Mouse (Mus musculus) heart, postnatal 0 days (tissue): Measurements from ENCODE around the gene Ncoa4. TPM values are rescaled to one million over a fixed set of nuclear protein-coding genes. Genes with fewer than 3 reads are reported as not detected.

Experiments used
- ATAC-seq: fragments of 200-750 bp; cut with Nextera tagmentation; 2 replicates; pipeline ENCODE4 v1.8.0; 2017; ENCODE audit warnings: low read depth, moderate number of reproducible peaks, moderate library complexity; ENCODE audit not compliant: insufficient read depth
- DNase-seq: peaks from one replicate; pipeline ENCODE4 v3.0.0-alpha.2; 2016; ENCODE audit warnings: low spot score
- H3K27ac ChIP-seq: fragments of 300-500 bp; sonication (generic); 2 replicates; pipeline ENCODE4 v1.5.1; 2014; ENCODE audit warnings: low read depth, mild to moderate bottlenecking
- H3K27me3 ChIP-seq: fragments of 300-500 bp; sonication (generic); 2 replicates; pipeline ENCODE4 v1.6.1; 2014; ENCODE audit warnings: low read length, mixed read lengths; ENCODE audit not compliant: control insufficient read depth, insufficient read depth
- H3K36me3 ChIP-seq: fragments of 300-500 bp; sonication (generic); replicated peaks from 2 replicates; pipeline ENCODE4 v1.6.1; 2014; ENCODE audit warnings: low read length, mixed read lengths; ENCODE audit not compliant: control insufficient read depth, insufficient read depth
- H3K4me1 ChIP-seq: fragments of 300-500 bp; sonication (generic); 2 replicates; pipeline ENCODE4 v1.6.1; 2014; ENCODE audit warnings: antibody characterized with exemption; ENCODE audit not compliant: control insufficient read depth, insufficient read depth
- H3K4me2 ChIP-seq: fragments of 300-500 bp; sonication (generic); 2 replicates; pipeline ENCODE4 v1.6.1; 2014; ENCODE audit warnings: low read depth, mild to moderate bottlenecking, low read length, moderate library complexity
- H3K4me3 ChIP-seq: fragments of 300-500 bp; sonication (generic); 2 replicates; pipeline ENCODE4 v1.5.1; 2014; ENCODE audit warnings: low read depth, low read length
- H3K9ac ChIP-seq: fragments of 300-500 bp; sonication (generic); replicated peaks from 2 replicates; pipeline ENCODE4 v1.6.1; 2014; ENCODE audit warnings: low read depth, low read length, mixed read lengths
- H3K9me3 ChIP-seq: fragments of 300-500 bp; sonication (generic); replicated peaks from 2 replicates; pipeline ENCODE4 v1.6.1; 2016; ENCODE audit warnings: low read length; ENCODE audit not compliant: control insufficient read depth
- CTCF ChIP-seq: IDR thresholded peaks from 2 replicates; pipeline ENCODE4 v1.5.1; 2016; ENCODE audit warnings: antibody characterized with exemption, control low read depth, low read depth
- EP300 ChIP-seq: IDR thresholded peaks from 2 replicates; pipeline ENCODE4 v1.6.1; 2016; ENCODE audit warnings: antibody characterized with exemption, low read depth
- WGBS: fragments of 180-500 bp; shearing (Covaris S2); extraction: QIAGEN DNeasy Blood & Tissue Kit; methylation state at CpG from one replicate; pipeline ENCODE4 v1.1.7; 2014; 5-methylcytosine and 5-hydroxymethylcytosine counted together
- polyA plus RNA-seq: library from polyadenylated mRNA; unstranded; fragments of >200 nt; fragmentation: Nextera tagmentation; extraction: Ambion mirVana; gene quantifications from 2 replicates; pipeline ENCODE4 v1.2.1, GENCODE M21; 2015
- total RNA-seq: library from RNA; depleted of rRNA; stranded (reverse); fragments of >200 nt; gene quantifications from 2 replicates; pipeline ENCODE4 v1.2.3, GENCODE M21; 2014; ENCODE audit warnings: low replicate concordance

Gene Ncoa4
- total and polyA plus RNA-seq, 2 experiments from 2014 or later, result 62.1 to 137 TPM

DNA sequence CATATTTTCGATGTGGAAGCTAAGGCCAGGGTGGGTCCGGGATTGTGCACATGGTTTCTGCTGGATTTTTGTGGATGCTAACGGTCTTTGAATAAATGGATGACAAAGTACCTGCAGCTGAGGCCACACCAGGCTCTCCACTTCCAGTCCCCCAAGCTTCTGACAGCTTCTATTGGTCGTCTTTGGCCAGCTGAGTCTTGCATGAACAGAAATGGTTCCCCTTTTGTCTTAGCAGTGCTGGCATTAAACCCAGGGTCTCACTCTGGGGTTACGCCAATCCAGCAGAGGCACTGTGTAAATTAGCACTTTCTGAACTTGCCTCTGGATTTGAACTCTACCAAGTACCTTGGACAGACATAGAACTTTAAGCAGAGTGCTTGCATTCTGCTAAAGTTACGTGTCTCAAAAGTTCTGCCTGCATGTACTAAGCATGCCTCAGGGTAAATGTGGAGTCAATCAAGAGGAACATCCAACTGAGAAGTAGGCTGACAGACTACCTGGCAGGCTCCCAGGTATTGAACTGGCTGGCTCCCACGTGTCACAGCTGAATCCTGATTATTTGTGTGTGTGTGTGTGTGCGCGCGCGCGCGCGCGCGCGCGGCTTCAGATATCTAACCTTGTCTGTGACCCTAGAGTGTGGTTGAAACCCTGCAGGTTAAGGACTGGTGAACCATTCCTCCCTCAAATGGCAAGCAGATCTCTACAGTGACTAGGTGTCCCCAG, 7.3 kb upstream of the Ncoa4 start:
- H3K9ac ChIP-seq, result no peak overlapping the region
- TF ChIP-seq EP300 (no peak), CTCF (no peak)
- no peak overlapping the region for H3K4me3 ChIP-seq
- no peak overlapping the region for H3K27ac ChIP-seq
- 89% methylated on average over 18 of the region's 18 CpGs for WGBS
- H3K4me1 ChIP-seq, result no peaks in the 10 kb centered on the region
- 0 out of 2 replicates have a peak, but pooled peaks cover 5% of the 10 kb centered on the region for H3K9me3 ChIP-seq
- DNase-seq, result no peak
- no peak overlapping the region for H3K4me2 ChIP-seq
- H3K27me3 ChIP-seq, result no peaks in the 10 kb centered on the region
- ATAC-seq, result no peak
- H3K36me3 ChIP-seq, result no peaks in the 10 kb centered on the region

DNA sequence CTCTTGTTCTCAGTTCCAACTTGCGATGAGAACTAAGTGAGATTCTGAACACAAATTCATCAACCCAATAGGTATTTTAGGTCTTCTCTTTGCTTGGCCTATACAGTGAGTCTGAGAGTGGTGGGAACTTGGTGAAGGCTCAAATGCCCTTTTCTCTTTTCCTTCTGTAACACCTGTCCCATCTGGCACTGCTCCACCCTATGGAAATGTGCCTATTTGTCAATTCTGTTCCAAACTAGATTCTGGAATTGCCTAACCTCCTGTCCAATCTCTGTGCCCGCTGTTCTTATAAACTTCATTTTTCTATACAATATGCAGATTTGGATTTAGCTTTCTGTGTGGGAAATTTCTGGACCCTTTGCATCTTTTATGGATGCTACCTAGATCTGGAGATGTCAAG, 6.5 kb upstream of the Ncoa4 start:
- Histone ChIP-seq H3K4me1 (no peaks in the 10 kb centered on the region), H3K4me3 (no peak overlapping the region), H3K36me3 (no peaks in the 10 kb centered on the region), H3K9ac (no peak overlapping the region), H3K9me3 (no peaks in the 10 kb centered on the region), H3K4me2 (no peak overlapping the region), H3K27ac (no peak overlapping the region), H3K27me3 (no peaks in the 10 kb centered on the region)
- TF ChIP-seq EP300 (no peak), CTCF (no peak)
- ATAC-seq, result no peak
- WGBS, result 89% methylated on average over 2 of the region's 2 CpGs
- no peak for DNase-seq

GRCm38 (mm10) chr14:32154758-32155157, 4.9 kb upstream of the Ncoa4 start:
- DNase-seq (no peak), ATAC-seq (no peak)
- H3K36me3 ChIP-seq, result no peaks in the 10 kb centered on the region
- no peak overlapping the region for H3K27ac ChIP-seq
- TF ChIP-seq EP300, result no peak
- no peak for TF ChIP-seq CTCF
- 82% methylated on average over 6 of the region's 6 CpGs for whole genome bisulfite sequencing
- no peak overlapping the region for H3K9ac ChIP-seq
- H3K9me3 ChIP-seq, result no peaks in the 10 kb centered on the region
- no peak overlapping the region for H3K4me2 ChIP-seq
- no peaks in the 10 kb centered on the region for H3K27me3 ChIP-seq
- H3K4me3 ChIP-seq, result no peak overlapping the region
- peaks cover 6% of the 10 kb centered on the region; the same call in 1 of the 2 replicates for H3K4me1 ChIP-seq

- Histone ChIP-seq H3K9me3 (no peaks in the 10 kb centered on the region), H3K4me3 (peak overlapping the region; percentile 89), H3K4me2 (peak overlapping the region; percentile 88), H3K27ac (peak overlapping the region; percentile 91; the same call in 1 of the 2 replicates), H3K36me3 (no peaks in the 10 kb centered on the region), H3K9ac (peak overlapping the region; percentile 88; the same call in 1 of the 2 replicates), H3K27me3 (no peaks in the 10 kb centered on the region), H3K4me1 (peaks cover 17% of the 10 kb centered on the region)
- WGBS, result 35% methylated on average over 4 of the region's 4 CpGs
- DNase-seq (no peak), ATAC-seq (peak; percentile 5)
- TF ChIP-seq EP300 (no peak), CTCF (no peak)
Measured at GRCm38 (mm10) chr14:32159150-32159670, 455 bp upstream of the Ncoa4 start.

DNA sequence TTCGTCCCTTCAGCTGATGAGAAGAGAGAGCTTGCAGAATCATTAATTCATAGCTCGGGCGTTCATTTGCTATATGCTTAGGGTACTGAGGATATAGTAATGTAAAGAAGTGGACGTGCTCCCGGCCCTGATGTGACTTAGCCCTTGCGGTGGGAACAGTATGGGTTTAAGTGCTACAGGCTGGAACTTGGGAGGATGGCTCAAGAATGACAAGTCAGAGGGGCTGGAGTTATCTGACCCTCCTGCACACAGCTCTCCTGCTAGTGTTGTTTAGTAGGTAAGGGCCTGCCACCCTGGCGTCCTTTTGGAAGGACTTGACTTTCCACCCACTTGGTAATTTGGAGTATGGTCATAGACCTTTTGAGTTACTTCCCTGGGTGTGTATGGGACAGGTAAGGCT, 898 bp downstream of the Ncoa4 start:
- no peak for ATAC-seq
- no peaks in the 10 kb centered on the region for H3K9me3 ChIP-seq
- H3K4me2 ChIP-seq, result peak overlapping the region; percentile 88
- H3K27me3 ChIP-seq, result no peaks in the 10 kb centered on the region
- 17% methylated on average over 7 of the region's 7 CpGs for WGBS
- H3K4me3 ChIP-seq, result peak overlapping the region; percentile 89
- H3K9ac ChIP-seq, result peak overlapping the region; percentile 88
- peak overlapping the region; percentile 91 for H3K27ac ChIP-seq
- TF ChIP-seq CTCF, result no peak
- TF ChIP-seq EP300, result no peak
- no peak for DNase-seq
- peaks cover 17% of the 10 kb centered on the region for H3K4me1 ChIP-seq
- no peaks in the 10 kb centered on the region for H3K36me3 ChIP-seq
